Mouse (Mus musculus) urinary bladder, postnatal 14 days (tissue): ENCODE measurements around the gene Dhx15.

Source experiments
- DNase-seq: peaks from one replicate; pipeline ENCODE4 v3.0.0; 2021; ENCODE audit warnings: low spot score

Dhx15 gene

DNA sequence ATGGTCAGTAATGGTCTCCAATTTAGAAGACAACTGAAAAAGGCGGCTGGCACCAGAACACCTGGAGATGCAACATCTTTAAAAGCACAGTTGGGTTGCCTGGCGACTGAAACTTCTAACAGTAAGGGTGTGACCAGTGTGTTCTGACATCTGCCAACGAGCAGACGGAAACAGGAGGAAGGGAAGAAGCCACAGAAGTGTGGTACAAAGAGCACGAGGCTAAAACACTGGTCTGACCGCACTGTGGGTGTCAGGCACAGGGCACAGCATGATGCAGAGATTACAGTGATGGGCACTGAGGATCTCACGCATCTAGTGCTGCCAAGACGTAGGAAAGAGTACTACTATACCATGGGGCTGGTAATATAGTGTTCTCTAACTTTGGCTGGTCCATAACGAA, 48.4 kb downstream of the Dhx15 start:
- DNase-seq, result no peak

DNA sequence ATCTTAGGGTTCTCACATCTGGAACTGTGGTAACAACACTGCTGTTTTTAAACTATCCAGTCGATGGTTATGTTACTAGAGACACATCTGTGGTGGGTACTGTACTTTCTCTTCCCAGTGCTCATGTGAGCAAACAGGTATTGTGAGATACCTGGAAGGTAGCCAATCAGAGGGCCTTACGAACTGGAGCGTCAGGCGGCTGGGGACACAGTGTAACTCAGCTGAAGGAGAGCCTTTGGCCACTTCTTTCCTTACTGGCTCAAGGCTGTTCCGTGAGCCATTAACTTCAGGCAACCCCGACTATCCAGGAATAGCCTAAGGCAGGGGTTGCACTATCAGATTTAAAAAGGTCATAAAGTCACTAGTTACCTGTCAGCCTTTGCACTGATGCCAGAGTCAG, 51.5 kb downstream of the Dhx15 start:
- DNase-seq, result peak; percentile 68

- DNase-seq, result peak; percentile 57
These were observed 52.2 kb downstream of the Dhx15 start for GRCm38 (mm10) chr5:52138134-52138533.

GRCm38 (mm10) chr5:52135460-52136141, 54.7 kb downstream of the Dhx15 start:
- no peak for DNase-seq

DNA sequence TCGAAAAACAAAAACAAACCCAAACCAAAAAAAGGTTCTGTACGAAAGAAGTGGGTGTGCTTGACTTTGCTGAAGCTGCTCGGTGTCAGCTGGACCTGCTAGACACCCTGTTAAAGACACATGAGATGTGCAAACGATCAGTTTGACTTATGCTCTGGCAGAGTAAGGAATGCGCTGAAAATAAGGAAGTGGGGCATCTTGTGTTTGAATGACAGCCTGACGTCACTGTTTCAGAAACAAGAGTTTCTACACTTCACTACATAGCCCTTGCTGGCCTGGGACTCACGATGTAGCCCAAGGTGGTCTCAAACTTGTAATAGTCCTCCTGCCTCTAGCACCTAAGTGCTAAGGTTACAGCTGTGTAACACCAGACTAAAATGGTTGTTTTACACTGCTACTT, 57.5 kb downstream of the Dhx15 start:
- no peak for DNase-seq

DNA sequence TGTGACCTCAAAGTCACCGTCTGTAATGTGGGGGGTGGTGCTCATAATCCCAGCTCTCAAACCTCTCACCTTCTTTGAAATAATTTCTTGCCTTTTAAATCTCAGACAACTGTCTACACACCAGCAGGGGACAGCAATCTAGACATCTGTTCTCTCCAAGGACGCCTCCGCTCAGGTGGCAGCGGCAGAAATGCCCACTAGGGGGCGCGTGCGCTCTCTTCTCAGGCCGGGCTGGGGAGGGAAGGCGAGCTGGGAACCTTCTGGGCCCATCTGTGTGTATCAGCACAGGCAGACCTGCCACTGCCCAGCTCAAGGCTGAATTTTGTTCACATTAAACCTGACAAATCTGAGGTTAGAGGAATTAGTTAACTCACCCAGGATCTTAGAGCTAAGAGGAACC, 58.2 kb downstream of the Dhx15 start:
- no peak for DNase-seq

DNA sequence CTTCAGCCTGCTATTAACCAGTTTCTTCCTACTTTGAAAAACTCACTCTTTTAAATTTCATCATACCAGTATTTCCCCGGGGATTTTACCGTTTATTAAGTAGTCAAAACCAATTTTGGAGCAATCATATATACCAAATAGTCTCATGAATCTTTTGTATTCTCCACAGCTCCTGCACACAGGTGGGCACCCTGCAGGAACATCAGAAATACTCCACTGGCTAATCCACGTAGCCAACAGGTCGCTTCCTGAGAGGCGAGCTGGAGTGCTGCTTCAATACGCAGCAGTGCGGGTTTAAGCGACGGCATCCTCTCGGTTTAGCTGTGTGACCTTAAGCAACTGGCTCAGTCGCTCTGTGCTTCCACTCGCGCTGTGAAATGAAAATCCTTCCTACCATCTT, 58.9 kb downstream of the Dhx15 start:
- DNase-seq, result no peak

- DNase-seq, result no peak
These were observed 59.8 kb downstream of the Dhx15 start for GRCm38 (mm10) chr5:52130496-52130895.

GRCm38 (mm10) chr5:52126263-52126662, 64.1 kb downstream of the Dhx15 start:
- no peak for DNase-seq

DNA sequence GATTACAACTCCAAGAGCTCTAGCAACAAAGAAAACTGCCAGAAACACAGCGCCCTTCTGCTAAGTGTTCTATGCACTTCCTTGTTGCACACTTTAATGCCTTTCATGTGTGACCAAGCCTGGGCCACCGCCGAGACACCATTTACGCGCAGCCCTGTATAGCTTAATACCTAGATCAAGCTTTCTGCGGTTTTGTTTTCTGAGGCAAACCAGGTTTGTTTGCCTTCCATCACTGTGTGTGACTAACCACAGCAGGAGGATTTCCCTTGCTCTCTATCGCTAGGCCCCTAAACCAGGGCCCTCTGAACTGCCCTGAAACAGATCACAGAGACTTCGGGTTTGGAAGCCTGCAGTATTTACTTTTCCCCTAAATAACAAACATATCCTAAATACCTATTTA, 64.5 kb downstream of the Dhx15 start:
- no peak for DNase-seq

DNA sequence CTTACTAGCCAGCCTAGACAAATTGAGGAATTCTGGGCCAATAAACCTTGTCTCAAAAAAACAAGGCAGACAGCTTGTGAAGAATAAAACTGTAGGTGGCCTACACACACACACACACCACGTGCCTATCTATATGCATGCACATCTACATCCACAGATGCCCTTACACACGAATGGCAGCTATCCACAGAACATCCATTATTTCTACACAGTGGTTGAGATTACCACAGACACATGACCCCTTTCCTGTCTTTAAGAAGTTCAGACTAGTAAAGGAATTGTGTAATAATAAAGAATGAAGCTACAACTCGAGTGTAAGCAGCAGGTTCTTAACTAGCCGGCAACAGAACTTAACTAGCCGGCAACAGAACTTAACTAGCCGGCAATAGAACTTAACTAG, 68.2 kb downstream of the Dhx15 start:
- no peak for DNase-seq

- DNase-seq, result no peak
These were observed 70.5 kb downstream of the Dhx15 start for GRCm38 (mm10) chr5:52119822-52120221.

DNA sequence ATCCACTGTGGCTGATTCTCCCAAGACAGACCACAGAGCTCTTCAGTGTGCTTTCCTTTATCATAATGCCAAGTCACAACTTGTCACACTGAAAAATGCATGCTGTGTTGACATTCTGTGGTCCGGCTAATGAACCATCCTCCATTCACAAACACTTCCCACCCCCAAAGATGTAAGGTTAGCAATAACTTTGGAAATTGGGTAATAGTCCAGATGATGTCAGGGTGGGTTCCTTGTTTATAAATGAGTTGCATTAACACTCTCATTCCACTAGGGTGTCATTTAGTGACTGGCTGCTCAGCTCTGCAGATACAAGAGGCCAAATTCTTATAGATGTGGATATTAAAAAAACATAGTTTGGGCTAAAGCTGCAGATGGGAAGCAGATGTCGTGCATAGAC, 71.1 kb downstream of the Dhx15 start:
- DNase-seq, result no peak

DNA sequence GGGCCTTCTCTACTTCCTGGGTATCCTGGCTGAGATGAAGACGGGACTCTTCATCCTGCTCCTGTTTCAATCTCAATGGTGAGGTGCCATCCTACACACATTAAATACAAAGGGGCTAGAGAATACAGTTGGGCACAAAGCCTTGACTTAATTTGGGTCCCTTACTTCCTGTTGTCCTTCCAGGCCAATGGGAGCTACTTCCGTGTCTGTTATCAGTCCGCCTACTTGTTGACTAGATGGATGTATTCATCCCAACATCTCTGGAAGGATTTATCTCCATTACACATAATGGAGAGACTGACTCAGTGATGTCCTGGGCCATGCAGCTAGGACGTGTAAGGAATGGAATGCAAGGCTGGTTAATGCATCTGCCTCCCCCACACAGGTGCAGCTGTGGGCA, 72.5 kb downstream of the Dhx15 start:
- DNase-seq, result no peak

- no peak for DNase-seq
These were observed 73.9 kb downstream of the Dhx15 start for GRCm38 (mm10) chr5:52116404-52116803.

GRCm38 (mm10) chr5:52115821-52116317, 74.4 kb downstream of the Dhx15 start:
- DNase-seq, result peak; percentile 71

DNA sequence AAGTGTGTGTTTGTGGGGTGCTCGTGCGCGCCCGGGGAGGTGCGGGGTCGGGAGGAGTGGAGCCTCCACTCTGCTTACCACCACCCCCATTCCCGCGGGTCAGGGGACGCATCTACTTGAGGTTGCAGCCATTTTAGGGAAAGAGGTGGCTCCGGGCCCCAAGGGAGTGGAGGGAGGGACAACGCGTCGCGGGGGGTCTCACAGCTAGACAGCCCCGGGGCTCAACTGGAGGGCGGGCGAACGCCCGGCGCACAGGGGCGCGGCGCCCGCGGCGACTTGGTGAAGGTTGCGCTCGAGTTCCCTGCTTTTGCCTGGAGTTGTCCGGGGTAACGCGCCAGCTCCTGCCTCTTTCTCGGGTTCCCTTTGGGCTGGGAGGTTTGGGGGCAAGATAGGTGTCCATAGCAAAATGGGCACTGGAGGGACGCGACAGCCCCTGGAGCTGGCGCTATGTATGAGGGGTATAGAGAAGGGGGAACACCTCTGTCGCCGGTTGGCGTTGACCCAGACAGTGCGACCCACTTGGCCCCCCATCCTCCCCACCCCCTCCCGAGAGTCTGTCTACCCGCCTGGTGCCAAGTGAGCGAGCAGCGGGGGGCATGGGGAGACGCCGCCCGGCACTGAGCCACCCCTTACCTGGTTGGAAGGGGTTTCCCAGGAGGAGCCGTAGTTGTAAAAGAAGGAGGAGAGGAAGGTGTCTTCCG, 75.4 kb downstream of the Dhx15 start:
- no peak for DNase-seq

GRCm38 (mm10) chr5:52113851-52114731, 76.2 kb downstream of the Dhx15 start:
- peak; percentile 37 for DNase-seq

- peak; percentile 34 for DNase-seq
These were observed 77.1 kb downstream of the Dhx15 start for GRCm38 (mm10) chr5:52112953-52113841.

DNA sequence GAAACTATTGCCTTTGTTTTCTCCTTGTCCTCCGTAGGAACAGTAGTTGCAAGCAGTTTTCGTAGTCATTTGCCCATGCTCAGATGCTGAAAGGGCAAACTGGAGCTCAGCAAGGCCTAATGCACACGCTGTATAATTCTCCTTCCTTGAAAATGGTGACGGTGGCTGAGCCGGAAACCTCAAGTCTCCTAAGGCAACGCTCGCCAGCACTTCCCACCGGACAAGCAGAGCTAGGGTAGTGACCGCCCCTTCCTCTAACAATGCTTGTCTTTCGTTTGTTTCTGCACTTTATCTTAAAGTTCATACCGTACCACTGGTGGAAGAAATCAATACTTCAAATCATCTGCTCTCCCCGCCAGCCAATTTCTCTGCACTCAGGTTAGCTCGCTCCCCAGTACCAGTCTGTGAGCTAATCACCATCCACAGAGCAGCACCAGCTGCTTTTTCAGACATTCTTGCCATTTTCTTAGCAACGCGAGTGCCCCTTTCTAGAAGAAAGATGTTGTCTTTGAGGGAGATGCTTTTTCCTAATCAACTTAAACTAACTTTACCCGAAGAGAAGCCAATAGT, 78.0 kb downstream of the Dhx15 start:
- no peak for DNase-seq
